Mouse (Mus musculus): ENCODE results near the gene Kmt2d. TPM values are rescaled to one million over a fixed set of nuclear protein-coding genes. Genes with fewer than 3 reads are reported as not detected.
A peak's percentile ranks its signal among the peaks of the same experiment; 100 is the strongest.
"Not testable (repeated sequence)": the region's sequence is repeated elsewhere in the genome, so short reads cannot be mapped to it uniquely, and the experiment has no call there.

Gene Kmt2d
- total RNA-seq, 2 experiments from 2014 or later = 52.4 to 69.3 TPM

DNA sequence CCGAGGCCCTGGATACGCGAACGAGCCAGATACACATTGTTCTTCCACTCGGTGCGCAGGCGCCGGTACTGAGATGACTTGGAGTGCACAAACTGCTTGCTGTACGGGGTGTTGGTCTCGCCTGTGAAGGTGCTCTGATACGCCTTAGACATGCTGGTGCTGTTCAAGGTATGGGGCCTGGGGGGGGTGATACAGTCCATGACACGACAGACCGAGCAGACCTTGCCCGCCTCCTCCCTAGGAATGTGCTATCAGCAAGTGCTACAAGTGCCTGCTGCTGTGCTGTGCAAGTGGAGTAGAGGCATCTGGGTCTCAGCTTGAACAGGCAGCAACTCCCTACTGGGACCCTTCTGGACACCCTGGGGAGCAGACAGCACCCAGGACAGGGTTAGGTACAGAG, 35.7 kb downstream of the Kmt2d start:
- no peak for ATAC-seq (replicated peaks; ENCODE audit: low FRiP score, poor library complexity, severe bottlenecking)

DNA sequence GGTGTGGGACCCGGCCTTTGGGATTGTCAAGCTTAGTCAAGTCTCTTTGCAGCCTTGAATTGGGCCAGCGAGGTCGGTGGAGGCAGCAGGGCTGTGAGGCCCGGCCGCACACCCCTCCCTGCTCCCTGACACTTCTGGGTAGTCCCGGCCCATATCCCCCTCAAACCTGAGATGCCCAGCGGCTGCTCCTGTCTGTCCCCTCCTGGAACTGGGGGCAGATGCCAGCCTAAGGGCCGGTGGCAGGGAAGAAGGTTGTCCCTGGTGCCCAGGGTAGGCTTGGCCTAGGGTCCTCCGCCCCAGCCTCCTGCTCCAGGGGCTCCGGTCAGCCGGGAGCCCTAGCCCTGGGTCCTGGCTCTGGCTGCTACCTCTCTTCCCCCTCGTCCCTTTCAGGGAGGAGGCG, 36.9 kb downstream of the Kmt2d start:
- no peak for ATAC-seq (replicated peaks; ENCODE audit: low FRiP score, poor library complexity, severe bottlenecking)

DNA sequence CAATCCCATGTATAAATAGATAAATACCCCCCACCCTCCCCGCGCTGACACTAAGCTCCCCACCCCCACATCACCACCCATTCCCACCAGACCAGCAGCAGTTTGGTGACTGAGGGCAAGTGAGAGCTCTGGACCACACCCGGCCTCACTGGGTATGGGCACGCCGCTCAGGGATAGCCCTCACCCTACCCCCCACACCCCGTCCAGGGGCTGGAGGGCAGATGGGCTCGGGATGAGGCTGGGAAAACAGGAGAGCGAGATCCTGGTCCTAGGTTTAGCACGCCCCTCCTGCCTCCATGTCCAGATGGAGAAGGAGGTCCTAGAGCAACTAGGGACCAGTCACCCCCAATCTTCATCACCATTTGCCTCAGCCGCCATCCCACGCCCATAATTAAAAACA, 37.7 kb downstream of the Kmt2d start:
- ATAC-seq (replicated peaks; ENCODE audit: low FRiP score, poor library complexity, severe bottlenecking) = no peak

DNA sequence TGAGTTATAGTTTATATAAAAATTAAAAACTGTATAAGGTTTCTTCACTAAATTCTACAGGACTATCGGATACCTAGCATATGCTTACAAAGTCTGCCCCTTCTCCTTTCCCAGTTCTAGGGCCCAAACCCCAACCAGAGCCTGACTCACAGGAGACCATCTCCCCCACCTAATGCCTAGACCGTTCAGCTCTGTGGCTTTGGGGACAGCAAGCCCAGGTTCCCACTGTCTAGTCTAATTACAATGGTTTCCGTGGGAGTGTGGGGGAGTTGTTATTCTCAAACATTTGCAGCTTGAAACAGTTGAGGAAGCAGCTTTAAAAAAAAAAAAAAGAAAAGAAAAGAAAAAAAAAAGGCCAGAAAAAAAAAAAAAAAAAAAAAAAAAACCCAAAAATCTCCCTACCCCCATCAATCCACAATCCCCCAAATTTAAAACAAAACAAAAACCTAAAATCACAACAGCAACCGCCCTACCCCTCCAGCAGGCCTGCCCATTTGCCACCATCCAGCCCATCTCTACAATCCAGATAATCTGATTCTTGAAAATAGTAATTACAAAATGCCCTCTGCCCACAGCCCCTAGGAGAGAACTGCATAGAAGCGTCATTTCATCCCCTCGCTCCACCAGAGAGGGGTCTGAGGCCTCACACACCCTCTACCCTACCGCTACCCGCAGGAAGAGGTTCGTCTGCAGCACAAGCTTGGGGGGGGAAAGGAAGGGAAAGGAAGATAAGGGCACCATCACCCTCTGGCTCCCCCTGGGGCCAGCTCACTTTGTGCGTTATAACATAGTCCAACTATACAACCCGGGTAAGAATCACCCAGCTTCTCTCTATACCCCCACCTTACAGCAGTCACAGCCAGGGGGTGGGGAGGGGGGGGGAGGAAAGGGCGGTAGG, 38.6 kb downstream of the Kmt2d start:
- ATAC-seq (replicated peaks; ENCODE audit: low FRiP score, poor library complexity, severe bottlenecking) = no peak

DNA sequence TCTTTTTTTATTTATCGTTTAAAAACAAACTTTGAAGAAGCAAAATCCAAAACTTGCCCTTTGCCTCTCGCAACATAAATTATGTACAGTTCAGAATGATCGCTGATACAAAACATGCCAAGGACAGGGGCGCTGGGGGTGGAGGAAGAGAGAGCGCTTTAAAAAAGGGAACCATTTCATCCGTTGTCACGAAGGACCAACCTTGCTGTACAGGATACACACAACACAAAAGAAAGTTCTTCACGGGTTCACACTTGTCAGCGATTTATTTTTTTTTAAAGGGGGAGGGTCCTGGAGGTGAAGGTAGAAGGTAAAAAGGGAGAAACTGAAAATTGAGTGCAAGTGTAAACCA, 39.3 kb downstream of the Kmt2d start:
- ATAC-seq (replicated peaks; ENCODE audit: low FRiP score, poor library complexity, severe bottlenecking) = peak; percentile 7; the same call in 1 of the 2 replicates

DNA sequence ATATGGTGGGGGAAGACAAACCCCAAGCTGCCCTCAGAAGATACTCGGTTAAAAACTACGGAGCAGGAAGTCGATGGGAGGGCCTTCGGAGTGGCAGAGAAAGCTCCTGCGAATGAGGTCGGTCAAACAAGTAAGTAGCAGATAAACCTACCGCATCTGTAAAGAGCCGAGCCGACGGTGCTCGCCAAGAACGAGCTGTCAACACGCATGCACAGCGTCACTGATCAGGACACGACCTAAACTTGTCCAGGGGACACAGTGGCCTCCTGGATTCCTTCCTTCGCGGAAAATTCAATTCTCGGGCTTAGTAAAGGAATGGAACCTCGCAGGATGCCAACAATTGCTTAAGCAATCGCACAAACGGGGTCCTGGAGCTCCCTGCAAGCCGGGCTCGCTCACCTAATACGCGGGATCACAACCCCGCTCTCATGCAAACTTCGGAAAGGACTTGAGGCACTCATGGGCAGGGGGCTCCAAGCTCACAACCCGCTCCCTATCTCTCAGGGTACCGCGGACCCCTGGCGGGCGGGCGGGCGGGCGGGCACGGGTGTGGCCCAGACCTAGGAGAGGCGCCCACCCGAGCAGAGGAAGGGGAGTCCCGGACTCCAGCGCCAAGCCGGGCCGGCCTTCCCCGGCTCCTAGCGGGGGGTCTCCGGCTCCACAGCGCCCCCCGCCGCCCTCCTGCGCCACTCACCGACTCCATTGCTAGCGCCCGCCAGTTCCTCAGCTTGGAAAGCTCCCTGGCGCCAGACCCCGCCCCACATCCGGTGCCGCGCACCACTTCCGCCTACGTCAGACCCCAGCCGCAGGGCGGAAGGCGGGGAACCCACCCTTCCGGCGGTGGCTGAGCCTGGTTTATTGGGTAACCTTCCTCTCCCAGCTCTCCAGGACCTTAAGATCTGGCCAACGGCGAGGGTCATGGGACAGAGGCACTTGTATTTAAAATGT, 40.0 kb downstream of the Kmt2d start, which contains the start of gene Prkag1:
Gene Prkag1 (minus strand): TSS at position 786 of the 948 bp plus-strand sequence.
- ATAC-seq (replicated peaks; ENCODE audit: low FRiP score, poor library complexity, severe bottlenecking) = peak; percentile 93

DNA sequence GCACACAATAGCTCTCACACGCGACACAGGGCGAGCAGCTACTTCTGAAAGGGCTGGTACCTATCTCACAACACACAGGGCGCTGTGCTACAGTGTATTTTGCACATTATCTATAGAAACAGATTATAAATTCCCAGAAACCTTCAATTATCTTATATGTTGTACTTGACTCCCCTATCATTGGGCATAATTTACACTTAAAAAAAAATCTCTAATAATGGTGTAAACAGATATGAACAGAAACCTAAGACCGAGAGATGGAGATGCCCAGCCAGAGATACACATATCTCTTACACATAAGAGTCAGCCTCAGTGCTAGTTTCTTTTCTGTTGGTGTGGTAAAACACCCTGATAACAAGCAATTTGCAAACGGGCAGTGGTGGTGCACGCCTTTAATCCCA, 43.4 kb downstream of the Kmt2d start:
- peak; percentile 28 for ATAC-seq (replicated peaks; ENCODE audit: low FRiP score, poor library complexity, severe bottlenecking)

DNA sequence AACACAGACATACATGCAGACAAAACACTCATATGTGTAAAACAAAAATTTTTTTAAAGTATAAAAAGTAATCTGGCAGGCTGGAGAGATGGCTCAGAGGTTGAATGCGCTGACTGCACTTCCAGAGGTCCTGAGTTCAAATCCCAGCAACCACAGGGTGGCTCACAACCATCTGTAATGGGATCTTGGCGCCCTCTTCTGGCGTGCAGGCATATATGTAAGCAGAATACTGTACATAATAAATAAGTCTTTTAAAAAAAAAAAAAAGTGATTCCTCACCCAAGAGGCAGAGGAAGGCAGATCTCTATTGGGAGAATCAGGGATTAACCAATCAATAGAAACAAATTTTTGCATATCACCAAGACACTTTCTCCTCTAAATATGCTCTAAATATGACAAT, 47.6 kb downstream of the Kmt2d start:
- no peak for ATAC-seq (replicated peaks; ENCODE audit: low FRiP score, poor library complexity, severe bottlenecking)

DNA sequence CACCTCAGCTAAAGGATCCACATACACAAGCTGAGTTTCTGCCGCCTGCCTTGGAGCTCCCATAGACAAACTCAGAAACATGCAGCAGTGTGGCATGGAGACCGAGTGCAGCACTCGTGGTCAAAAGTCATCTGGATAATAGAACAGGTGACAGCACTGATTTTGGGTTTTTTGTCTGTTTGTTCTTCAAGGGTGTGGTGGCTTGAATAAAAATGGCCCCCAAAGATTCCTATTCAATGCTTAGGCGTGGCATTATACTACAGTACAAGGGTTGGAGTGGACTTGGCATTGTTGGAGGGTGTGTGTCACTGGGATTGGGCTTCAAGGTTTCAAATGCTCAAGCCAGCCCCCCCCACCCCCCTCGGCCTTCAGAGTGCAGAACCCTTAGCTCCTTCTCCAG, 48.9 kb downstream of the Kmt2d start:
- no peak for ATAC-seq (replicated peaks; ENCODE audit: low FRiP score, poor library complexity, severe bottlenecking)

DNA sequence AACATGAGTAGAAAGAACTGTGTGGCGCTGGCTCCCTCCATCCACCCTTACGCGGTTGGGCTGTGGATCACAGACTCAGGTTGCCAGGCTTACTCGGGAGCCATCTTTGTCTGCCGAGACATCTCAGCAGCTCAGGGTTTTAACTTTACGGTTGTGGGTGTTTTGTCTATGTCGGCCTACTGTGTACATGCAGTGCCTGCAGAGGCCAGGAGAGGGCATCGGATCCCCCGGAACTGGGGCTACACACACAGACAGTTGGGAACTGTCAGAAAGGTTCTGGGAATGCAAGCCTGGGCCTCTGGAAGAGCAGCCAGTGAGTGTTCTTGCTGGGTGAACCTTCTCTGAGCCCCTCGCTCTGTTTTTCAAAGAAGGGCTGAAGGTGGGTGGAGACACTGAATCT, 49.6 kb downstream of the Kmt2d start:
- peak; percentile 80 for ATAC-seq (replicated peaks; ENCODE audit: low FRiP score, poor library complexity, severe bottlenecking)

DNA sequence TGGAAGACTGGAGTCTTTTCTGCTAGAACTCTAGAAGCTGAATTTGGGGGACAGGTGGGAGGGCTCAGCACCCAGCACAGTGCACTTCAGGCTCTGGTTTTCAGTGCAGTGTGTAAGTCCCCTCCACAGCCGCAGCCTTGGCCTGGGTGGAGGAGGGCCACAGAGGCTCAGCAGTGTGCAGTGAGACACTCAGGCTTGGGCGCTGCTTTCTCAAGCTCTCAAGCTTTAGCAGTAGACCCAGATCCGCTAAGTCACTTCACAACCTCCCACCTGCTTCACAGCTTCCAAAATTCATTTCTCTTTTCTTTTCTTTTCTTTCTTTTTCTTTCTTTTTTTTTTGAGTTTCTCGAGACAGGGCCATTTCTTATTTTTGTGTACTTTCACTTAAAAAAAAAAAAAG, 50.1 kb downstream of the Kmt2d start:
- no peak for ATAC-seq (replicated peaks; ENCODE audit: low FRiP score, poor library complexity, severe bottlenecking)

DNA sequence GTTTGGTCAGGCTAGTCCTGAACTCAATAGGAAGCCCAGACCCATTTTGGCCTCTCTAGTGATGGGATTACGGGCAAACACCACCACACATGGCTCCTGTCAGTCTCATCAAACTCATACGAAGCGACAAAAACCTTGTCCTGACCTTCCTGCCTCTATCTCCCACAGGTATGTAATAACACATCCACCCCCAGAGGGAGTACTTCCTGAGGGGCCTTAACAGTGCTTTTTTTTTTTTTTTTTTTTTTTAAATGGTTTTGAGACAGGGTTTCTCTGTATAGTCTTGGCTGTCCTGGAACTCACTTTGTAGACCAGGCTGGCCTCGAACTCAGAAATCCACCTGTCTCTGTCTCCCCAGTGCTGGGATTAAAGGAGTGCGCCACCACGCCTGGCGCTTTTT, 52.8 kb downstream of the Kmt2d start:
- no peak for ATAC-seq (replicated peaks; ENCODE audit: low FRiP score, poor library complexity, severe bottlenecking)

DNA sequence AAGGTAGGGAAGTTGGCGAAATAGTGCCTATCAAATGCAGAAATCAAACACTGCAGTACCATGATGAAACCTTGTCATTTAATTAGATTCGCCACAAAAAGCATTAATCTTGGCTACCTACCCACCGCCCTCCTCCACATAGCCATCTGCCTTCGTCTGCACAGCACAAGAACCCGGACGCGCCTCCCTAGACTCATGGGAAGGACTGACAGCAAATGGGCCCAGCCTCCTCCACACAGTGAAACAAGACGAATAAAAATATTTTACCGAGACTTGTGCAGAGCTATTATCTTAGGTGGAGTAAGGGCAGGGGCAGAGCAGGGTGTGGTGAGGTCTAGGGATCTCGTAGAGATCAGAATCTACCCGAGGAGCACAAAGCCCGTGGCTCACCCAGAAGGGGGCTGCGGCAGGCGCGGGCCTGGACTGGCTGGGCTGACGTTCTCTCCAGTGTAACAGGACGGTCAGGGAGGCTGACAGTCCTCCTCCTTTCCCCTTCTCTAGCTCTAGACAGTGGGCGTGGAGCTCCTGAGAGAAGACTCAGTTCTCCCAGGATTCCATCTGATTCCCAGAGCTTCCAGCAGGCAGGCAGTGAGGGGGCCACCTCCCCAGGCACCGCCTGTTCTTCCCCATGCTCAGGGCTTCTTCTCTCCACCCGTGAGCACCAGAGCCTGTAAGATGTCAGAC, 58.1 kb downstream of the Kmt2d start:
- ATAC-seq (replicated peaks; ENCODE audit: low FRiP score, poor library complexity, severe bottlenecking) = no peak

DNA sequence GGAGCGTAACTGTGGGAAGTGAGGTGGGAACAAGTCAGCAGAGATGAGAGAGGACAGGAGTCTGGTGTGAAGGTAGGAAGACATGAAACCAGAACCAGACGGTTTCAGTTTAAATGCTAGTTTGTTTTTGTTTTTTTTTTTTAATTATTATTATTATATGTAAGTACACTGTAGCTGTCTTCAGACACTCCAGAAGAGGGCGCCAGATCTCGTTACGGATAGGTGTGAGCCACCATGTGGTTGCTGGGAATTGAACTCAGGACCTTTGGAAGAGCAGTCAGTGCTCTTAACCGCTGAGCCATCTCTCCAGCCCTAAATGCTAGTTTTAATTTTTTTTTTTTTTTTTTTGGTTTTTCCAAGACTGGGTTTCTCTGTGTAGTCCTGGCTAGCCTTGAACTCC, 60.8 kb downstream of the Kmt2d start:
- ATAC-seq (replicated peaks; ENCODE audit: low FRiP score, poor library complexity, severe bottlenecking) = not testable (repeated sequence)

DNA sequence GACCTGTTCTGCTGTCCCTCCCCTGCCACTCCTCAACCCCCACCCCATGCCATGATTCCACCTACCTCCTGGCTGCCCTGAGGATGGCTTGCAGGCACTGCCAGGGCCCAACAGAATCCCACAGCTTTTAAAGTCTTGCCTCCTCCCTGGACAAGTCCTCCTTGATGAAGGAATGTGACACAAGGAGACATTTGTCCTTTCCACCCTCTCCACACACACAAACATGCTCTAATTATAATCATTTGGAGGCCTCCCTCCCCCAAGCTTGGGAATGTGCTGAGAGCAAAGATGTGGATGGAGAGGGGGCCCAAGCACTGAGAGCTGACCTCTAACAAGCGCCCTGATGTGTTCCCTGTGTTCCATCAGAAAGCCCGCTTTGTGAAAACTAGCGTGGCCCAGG, 61.6 kb downstream of the Kmt2d start, which contains the start of gene Ddn:
Gene Ddn (minus strand): TSS at position 101 of the 400 bp plus-strand sequence.
- ATAC-seq (replicated peaks; ENCODE audit: low FRiP score, poor library complexity, severe bottlenecking) = no peak

DNA sequence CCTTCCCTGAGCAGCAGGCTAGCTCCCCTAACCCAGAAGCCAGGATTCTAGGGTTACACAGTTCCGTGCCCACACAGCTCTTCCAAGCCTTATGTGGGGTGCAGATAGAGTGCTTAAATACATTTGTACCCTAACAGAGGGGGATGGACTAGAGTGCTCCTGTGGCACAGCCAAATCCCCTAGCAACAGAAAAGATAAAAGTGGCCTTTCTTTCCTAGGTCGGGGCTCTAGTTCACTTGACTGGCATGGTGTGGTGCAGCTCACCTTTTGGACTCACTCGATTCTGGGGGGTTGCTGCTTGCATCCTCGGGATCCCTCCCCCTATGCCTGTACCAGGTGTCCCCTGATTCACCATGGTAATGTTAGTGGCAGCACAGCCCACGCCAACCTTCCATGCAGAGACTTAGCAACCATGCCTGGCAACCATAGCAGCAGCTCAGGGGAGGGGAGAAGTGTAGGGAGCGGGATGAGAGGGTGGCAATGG, 62.3 kb downstream of the Kmt2d start:
- no peak for ATAC-seq (replicated peaks; ENCODE audit: low FRiP score, poor library complexity, severe bottlenecking)

DNA sequence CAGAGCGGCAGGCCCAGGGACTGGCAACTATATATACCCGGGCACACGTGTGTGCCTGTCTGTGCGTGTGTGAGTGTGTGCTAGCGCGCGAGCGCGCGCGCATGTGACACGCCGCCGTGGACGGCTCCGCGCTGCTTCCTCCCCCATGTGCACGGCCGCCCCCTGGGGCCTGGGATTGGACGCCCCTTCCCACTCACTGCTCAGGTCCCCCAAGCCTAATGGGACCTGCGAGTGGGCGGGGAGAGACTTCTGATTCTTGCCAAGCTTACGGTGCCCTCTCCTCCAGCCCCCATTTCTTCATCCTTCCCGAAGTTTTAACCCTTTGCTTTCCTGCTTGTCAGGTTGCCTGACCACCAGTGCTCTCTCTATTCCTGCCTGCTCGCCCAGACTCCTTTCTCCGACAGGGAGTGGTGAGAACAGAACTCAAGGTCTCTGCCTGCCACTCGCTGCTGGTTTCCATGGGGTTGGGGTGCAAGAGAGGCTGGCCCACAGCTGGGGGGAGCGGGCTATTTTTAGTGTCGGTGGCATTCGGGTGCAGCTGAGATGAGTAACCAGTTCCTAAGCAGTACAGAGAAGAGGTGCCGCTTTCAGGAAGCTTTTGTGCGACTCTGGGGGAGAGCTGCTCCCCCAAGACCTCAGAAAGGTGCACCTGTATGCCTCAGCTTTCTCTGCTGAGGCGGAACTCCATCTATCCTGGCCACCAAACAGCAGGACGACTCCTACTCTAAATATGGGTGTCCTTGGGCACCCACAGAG, 62.9 kb downstream of the Kmt2d start:
- ATAC-seq (replicated peaks; ENCODE audit: low FRiP score, poor library complexity, severe bottlenecking) = no peak

DNA sequence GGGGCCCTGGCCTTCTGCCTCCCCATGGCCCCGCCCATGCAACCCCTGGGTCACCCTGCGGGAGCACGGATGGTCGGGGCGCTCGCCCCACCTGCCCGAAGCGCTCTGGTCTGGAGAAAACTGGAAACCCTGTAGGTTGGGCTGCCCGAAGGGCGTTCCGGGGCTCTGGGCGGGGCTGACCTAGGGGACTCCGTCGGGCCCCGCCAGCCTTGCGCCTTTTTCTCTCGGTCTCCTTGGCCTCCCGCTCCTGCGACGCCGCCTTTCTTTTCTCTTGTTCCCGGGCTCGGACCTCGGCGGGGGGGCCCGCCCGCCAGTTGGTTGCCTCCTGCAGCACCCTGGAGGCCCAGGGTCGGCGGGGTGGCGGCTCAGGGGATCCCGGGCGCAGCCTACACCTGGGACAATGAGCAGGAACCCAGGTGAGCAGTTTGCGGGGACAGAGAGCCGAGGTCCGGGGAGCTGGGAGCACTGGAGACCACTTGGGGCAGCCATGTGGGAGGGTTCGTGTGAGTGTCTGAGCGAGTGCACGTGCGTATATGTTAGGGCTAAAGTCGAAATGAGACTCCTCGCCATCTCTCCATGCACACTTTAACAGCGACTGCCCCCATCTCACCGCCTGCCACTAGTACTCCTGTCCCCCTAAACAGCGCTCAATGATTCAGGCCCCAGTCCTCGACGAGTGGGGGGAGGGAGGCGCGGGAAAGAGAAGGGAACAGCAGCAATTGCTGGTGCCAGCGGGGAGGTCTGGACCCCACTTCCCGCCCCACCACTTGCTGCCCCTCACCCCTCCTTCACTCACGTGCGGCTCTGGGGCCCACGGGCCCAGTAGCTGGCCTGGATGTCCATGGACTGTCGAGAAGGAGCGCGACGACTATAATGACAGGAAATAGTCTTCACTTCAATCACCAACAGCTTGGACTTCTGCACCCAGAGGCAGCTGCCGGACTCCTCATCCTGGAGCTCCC, 63.9 kb downstream of the Kmt2d start:
- no peak for ATAC-seq (replicated peaks; ENCODE audit: low FRiP score, poor library complexity, severe bottlenecking)
